Mouse (Mus musculus) lung, embryonic 15.5 days (tissue): Measurements from ENCODE around the gene Stn1. TPM values are rescaled to one million over a fixed set of nuclear protein-coding genes. Genes with fewer than 3 reads are reported as not detected.
A peak's percentile ranks its signal among the peaks of the same experiment; 100 is the strongest.

Experiments
- ATAC-seq: fragments of 200-750 bp; cut with Nextera tagmentation; 2 replicates; pipeline ENCODE4 v1.8.0; 2017; ENCODE audit warnings: moderate number of reproducible peaks, borderline replicate concordance; ENCODE audit not compliant: low FRiP score, low TSS enrichment; ENCODE audit errors: extremely low read depth
- H3K27ac ChIP-seq: fragments of 300-500 bp; sonication (generic); 2 replicates; pipeline ENCODE4 v1.5.1; 2015; ENCODE audit warnings: moderate library complexity, mild to moderate bottlenecking, inconsistent platforms
- H3K27me3 ChIP-seq: fragments of 300-500 bp; sonication (generic); 2 replicates; pipeline ENCODE4 v1.6.1; 2015; ENCODE audit warnings: inconsistent platforms
- H3K36me3 ChIP-seq: fragments of 300-500 bp; sonication (generic); 2 replicates; pipeline ENCODE4 v1.6.1; 2015; ENCODE audit warnings: inconsistent platforms
- H3K4me1 ChIP-seq: fragments of 300-500 bp; sonication (generic); 2 replicates; pipeline ENCODE4 v1.6.1; 2015; ENCODE audit warnings: inconsistent platforms
- H3K4me2 ChIP-seq: fragments of 300-500 bp; sonication (generic); 2 replicates; pipeline ENCODE4 v1.6.1; 2015; ENCODE audit warnings: inconsistent platforms, mild to moderate bottlenecking, moderate library complexity
- H3K4me3 ChIP-seq: fragments of 300-500 bp; sonication (generic); 2 replicates; pipeline ENCODE4 v1.5.1; 2015; ENCODE audit warnings: mild to moderate bottlenecking, inconsistent platforms
- H3K9ac ChIP-seq: fragments of 300-500 bp; sonication (generic); 2 replicates; pipeline ENCODE4 v1.6.1; 2015; ENCODE audit warnings: inconsistent platforms
- H3K9me3 ChIP-seq: fragments of 300-500 bp; sonication (generic); 2 replicates; pipeline ENCODE4 v1.6.1; 2016; ENCODE audit warnings: inconsistent platforms
- WGBS: fragments of 180-500 bp; shearing (Covaris S2); methylation state at CpG from one replicate; pipeline ENCODE4 v1.1.7; 2015; 5-methylcytosine and 5-hydroxymethylcytosine counted together
- polyA plus RNA-seq: library from polyadenylated mRNA; unstranded; fragments of >200 nt; fragmentation: Nextera tagmentation; extraction: Ambion mirVana; gene quantifications from 2 replicates; pipeline ENCODE4 v1.2.1, GENCODE M21; 2015

Stn1 gene
- polyA plus RNA-seq, 1 experiment from 2014 or later: 55.9 TPM

DNA sequence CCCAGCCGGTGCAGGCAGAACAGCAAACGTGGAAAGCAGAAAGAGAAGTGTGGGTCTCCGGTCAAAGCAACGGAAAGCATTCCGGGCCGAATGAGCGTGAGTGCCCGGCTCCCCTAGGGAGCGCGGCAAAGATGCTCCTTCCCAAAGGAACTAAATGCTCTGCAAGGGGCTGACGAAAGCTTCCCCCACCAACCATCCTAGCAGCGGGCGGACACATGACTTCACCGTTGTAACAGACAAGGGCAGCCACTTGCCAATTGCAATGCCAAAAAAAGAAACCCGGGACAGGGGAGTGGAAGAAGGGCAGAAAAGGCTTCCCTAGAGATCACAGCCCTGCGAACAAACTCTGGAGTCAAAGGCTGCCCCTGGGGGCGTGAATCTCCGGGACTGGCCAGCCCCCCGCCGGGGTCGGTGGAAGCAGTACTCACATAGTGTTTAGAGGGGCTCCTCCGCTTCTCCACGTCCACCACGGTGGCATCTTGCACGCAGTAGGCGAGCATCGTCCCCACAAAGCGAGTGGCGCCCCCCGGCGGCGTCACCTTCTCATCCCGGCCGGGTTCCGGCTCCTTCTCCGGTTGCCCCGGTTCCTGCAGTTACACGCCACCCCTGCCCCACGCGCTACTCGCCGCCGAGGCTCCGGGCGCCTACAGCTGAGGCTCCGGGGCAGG, 73.5 kb downstream of the Stn1 start:
- Histone ChIP-seq H3K4me1 (peaks cover 44% of the 10 kb centered on the region), H3K4me2 (peak overlapping the region; percentile 80)
- WGBS: under 1% methylated on average over 46 of the region's 46 CpGs

DNA sequence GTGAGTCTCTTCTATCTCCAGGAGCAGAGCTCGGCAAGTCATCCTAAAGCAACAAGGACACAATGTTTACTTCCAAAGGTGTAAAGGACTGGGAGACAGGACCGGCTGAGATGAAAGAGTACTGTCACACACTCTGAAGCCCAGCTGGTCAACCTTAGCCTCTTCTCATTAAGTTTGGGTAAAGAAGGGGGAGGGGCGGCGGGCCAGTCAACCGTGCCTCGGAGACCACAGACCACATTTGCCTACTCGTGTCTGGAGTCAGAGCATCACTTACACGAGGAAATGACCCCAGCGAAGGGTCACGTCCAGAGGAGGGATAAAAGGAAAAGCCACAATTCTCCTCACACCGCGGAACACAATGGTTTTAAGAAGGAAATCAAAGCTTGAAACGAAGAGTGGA, 74.1 kb downstream of the Stn1 start:
- Histone ChIP-seq H3K9me3 (no peaks in the 10 kb centered on the region), H3K4me3 (peak overlapping the region; percentile 72), H3K4me2 (peak overlapping the region; percentile 80), H3K27ac (peak overlapping the region; percentile 84; the same call in 1 of the 2 replicates), H3K27me3 (no peaks in the 10 kb centered on the region), H3K36me3 (no peaks in the 10 kb centered on the region), H3K4me1 (peaks cover 50% of the 10 kb centered on the region), H3K9ac (peak overlapping the region; percentile 77)
- WGBS: under 1% methylated on average over 13 of the region's 13 CpGs
- ATAC-seq: no peak

More for the DNA sequence above, 73.5 kb downstream of the Stn1 start:
- Histone ChIP-seq H3K9me3 (no peaks in the 10 kb centered on the region), H3K27ac (peak overlapping the region; percentile 84), H3K27me3 (no peaks in the 10 kb centered on the region), H3K36me3 (no peaks in the 10 kb centered on the region), H3K9ac (peak overlapping the region; percentile 77), H3K4me3 (peak overlapping the region; percentile 72)
- peak; percentile 64 for ATAC-seq

DNA sequence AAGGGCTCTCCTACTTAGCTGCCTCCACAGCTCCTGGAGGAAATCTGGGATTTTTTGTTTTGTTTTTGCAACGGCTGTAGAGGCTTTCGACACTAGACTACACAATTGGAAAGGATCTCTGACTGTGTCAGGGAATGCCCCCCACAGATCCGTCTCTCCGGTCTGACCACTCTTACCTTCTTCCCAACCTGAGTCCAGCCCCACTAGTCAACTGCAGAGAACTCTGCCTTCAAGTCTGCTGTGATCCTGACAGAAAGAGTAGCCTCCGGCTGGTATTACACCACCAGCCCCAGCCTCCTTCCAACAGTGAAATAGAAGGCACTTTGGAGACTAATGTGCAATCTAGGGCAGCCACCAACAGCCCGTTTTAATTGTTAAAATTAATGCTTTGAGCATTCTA, 74.6 kb downstream of the Stn1 start:
- Histone ChIP-seq H3K9me3 (no peaks in the 10 kb centered on the region), H3K4me1 (peaks cover 55% of the 10 kb centered on the region), H3K9ac (peak overlapping the region; percentile 77), H3K36me3 (no peaks in the 10 kb centered on the region), H3K4me2 (peak overlapping the region; percentile 80), H3K4me3 (peak overlapping the region; percentile 72), H3K27me3 (no peaks in the 10 kb centered on the region), H3K27ac (peak overlapping the region; percentile 84; the same call in 1 of the 2 replicates)
- 7% methylated on average over 6 of the region's 6 CpGs for WGBS
- ATAC-seq: no peak

- H3K4me1 ChIP-seq: peaks cover 60% of the 10 kb centered on the region
- ATAC-seq: no peak
- no peaks in the 10 kb centered on the region for H3K36me3 ChIP-seq
- H3K9me3 ChIP-seq: no peaks in the 10 kb centered on the region
- H3K4me3 ChIP-seq: no peak overlapping the region
- no peak overlapping the region for H3K4me2 ChIP-seq
- H3K9ac ChIP-seq: no peak overlapping the region
- 72% methylated on average over 3 of the region's 3 CpGs for WGBS
- no peak overlapping the region for H3K27ac ChIP-seq
- no peaks in the 10 kb centered on the region for H3K27me3 ChIP-seq
Observed at GRCm38 (mm10) chr19:47461838-47462237, 75.5 kb downstream of the Stn1 start.

- no peak for ATAC-seq
- Histone ChIP-seq H3K4me1 (peaks cover 60% of the 10 kb centered on the region), H3K4me2 (no peak overlapping the region; the same call in 1 of the 2 replicates), H3K27me3 (no peaks in the 10 kb centered on the region), H3K4me3 (no peak overlapping the region), H3K27ac (no peak overlapping the region), H3K9me3 (no peaks in the 10 kb centered on the region), H3K36me3 (no peaks in the 10 kb centered on the region), H3K9ac (no peak overlapping the region)
- WGBS: 40% methylated on average over 9 of the region's 9 CpGs
Observed at GRCm38 (mm10) chr19:47461386-47461785, 75.9 kb downstream of the Stn1 start.

DNA sequence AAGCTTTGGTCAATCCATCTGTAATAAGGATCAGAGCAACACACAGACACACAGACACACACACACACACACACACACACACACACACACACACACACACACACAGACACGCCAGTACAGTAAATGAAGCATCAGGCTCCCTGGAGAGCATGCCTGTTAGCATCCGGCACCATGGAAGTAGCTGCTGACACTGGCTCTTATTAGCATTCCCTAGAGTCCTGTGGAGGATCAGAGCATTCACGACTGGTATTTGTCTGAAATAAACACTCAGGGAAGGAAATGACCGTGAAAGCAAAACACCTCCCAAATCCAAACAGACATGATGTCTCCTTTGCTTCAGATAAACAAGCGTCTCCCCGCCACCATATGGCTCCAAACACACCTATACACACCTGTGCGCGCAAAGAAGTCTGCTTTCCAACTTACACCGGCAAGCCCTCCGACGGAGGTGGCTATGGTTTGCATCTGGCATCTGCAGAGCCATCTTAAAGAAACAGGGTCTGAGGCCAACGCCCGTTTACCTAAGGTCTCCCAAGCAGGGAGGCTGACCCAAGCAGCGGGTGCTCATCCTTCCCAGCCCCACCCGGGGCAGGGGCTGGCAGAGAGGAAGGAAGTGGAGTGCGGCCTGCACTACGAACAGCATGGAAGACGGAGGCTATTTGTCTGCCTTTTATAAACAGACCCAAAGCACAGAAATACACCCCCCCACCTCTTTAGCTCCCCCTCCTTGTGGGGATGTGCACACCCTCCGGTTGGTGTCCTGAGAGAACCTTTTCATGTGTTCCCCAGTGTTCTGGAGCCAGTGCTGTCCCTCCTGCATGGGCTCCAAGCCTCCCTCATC, 77.0 kb downstream of the Stn1 start:
- H3K4me2 ChIP-seq: peak overlapping the region; percentile 22; the same call in 1 of the 2 replicates
- 37% methylated on average over 19 of the region's 19 CpGs for WGBS
- H3K9ac ChIP-seq: no peak overlapping the region

GRCm38 (mm10) chr19:47459214-47459613, 78.1 kb downstream of the Stn1 start:
- ATAC-seq: no peak
- Histone ChIP-seq H3K9me3 (no peaks in the 10 kb centered on the region), H3K4me1 (peaks cover 67% of the 10 kb centered on the region), H3K36me3 (no peaks in the 10 kb centered on the region), H3K4me3 (no peak overlapping the region), H3K27me3 (no peaks in the 10 kb centered on the region), H3K9ac (no peak overlapping the region), H3K27ac (no peak overlapping the region), H3K4me2 (no peak overlapping the region)
- WGBS: 89% methylated on average over 5 of the region's 5 CpGs

More for the DNA sequence above, 77.0 kb downstream of the Stn1 start:
- ATAC-seq: no peak
- Histone ChIP-seq H3K4me1 (peaks cover 62% of the 10 kb centered on the region), H3K36me3 (no peaks in the 10 kb centered on the region), H3K27me3 (no peaks in the 10 kb centered on the region), H3K9me3 (no peaks in the 10 kb centered on the region), H3K4me3 (no peak overlapping the region), H3K27ac (0 out of 2 replicates have a peak overlapping the region, but pooled peaks have one; percentile 20)

- H3K36me3 ChIP-seq: no peaks in the 10 kb centered on the region
- no peaks in the 10 kb centered on the region for H3K9me3 ChIP-seq
- peaks cover 72% of the 10 kb centered on the region for H3K4me1 ChIP-seq
- H3K27ac ChIP-seq: no peak overlapping the region
- H3K9ac ChIP-seq: no peak overlapping the region
- H3K4me3 ChIP-seq: no peak overlapping the region
- no peaks in the 10 kb centered on the region for H3K27me3 ChIP-seq
- WGBS: 41% methylated on average over 17 of the region's 17 CpGs
- ATAC-seq: no peak
- no peak overlapping the region for H3K4me2 ChIP-seq
Observed at GRCm38 (mm10) chr19:47458504-47459161, 78.7 kb downstream of the Stn1 start.

DNA sequence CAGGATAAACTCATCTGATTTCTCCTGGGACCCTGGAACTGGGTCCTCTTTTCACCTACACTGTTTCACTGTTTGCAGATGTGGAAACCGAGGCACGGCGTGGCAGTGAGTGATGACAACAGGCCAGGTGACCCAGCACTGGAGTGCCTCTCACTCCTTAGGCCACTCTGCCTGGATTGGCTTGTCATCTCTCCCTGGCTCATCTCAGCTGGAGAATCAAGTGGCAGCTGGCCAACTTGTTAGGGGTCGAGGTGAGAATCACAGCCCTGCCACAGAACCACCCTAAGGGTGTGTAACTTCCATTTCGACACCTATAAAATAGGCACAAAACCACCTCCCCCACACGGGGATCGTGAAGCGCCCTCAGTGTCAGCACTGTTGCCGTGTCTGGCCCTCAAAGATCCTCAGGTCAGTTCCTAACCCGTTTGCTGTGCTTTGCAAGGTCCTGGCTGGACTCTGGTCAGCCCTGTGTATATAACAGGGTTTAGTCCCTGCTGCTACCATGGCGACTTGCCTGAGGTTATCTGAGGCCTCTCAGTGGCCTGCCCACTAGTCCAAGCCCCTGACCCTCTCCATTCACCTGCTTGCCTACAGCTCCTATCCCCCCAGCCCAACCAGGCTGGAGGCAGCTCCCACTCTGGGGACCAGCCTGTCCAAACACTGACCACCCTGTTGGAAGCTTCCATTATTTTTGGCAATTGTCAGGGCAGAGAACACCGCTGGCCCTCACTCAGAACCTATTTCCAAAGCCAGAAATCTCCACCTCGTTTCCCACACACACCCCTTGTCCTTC, 79.4 kb downstream of the Stn1 start:
- Histone ChIP-seq H3K27ac (no peak overlapping the region), H3K9ac (no peak overlapping the region), H3K4me2 (no peak overlapping the region), H3K4me3 (no peak overlapping the region), H3K36me3 (no peaks in the 10 kb centered on the region), H3K27me3 (no peaks in the 10 kb centered on the region), H3K9me3 (no peaks in the 10 kb centered on the region), H3K4me1 (peaks cover 69% of the 10 kb centered on the region)
- ATAC-seq: no peak
- WGBS: 49% methylated on average over 13 of the region's 13 CpGs

- 53% methylated on average over 6 of the region's 6 CpGs for WGBS
Observed at GRCm38 (mm10) chr19:47456021-47456420, 81.3 kb downstream of the Stn1 start.

More at GRCm38 (mm10) chr19:47456021-47456420, 81.3 kb downstream of the Stn1 start:
- H3K27me3 ChIP-seq: no peaks in the 10 kb centered on the region
- no peaks in the 10 kb centered on the region for H3K9me3 ChIP-seq
- peaks cover 71% of the 10 kb centered on the region for H3K4me1 ChIP-seq
- H3K36me3 ChIP-seq: no peaks in the 10 kb centered on the region
- no peak for ATAC-seq
- no peak overlapping the region for H3K27ac ChIP-seq
- no peak overlapping the region for H3K4me3 ChIP-seq
- H3K4me2 ChIP-seq: no peak overlapping the region
- H3K9ac ChIP-seq: no peak overlapping the region
